Mouse (Mus musculus): ENCODE data around the gene Pcsk5. TPM values are rescaled to one million over a fixed set of nuclear protein-coding genes. Genes with fewer than 3 reads are reported as not detected.
A peak's percentile ranks its signal among the peaks of the same experiment; 100 is the strongest.

The Pcsk5 gene
- polyA plus RNA-seq, 1 experiment from 2014 or later, result 19.9 TPM

GRCm38 (mm10) chr19:17715281-17715955, 122.0 kb downstream of the Pcsk5 start:
- no peak overlapping the region for H3K4me3 ChIP-seq
- H3K9ac ChIP-seq, result no peak overlapping the region
- no peaks in the 10 kb centered on the region; the same call in 1 of the 2 replicates for H3K4me1 ChIP-seq
- 0 out of 2 replicates have a peak, but pooled peaks cover 2% of the 10 kb centered on the region for H3K36me3 ChIP-seq
- no peak overlapping the region for H3K4me2 ChIP-seq
- 65% methylated on average over 9 of the region's 9 CpGs for WGBS
- H3K9me3 ChIP-seq, result no peaks in the 10 kb centered on the region
- no peaks in the 10 kb centered on the region for H3K27me3 ChIP-seq
- no peak overlapping the region for H3K27ac ChIP-seq
- ATAC-seq (ENCODE audit: insufficient number of reproducible peaks, low FRiP score, low TSS enrichment, low read depth), result no peak

- no peak overlapping the region for H3K4me3 ChIP-seq
- H3K4me2 ChIP-seq, result no peak overlapping the region
- H3K9me3 ChIP-seq, result no peaks in the 10 kb centered on the region
- no peak overlapping the region for H3K9ac ChIP-seq
- no peaks in the 10 kb centered on the region for H3K27me3 ChIP-seq
- no peaks in the 10 kb centered on the region for H3K4me1 ChIP-seq
- ATAC-seq (ENCODE audit: insufficient number of reproducible peaks, low FRiP score, low TSS enrichment, low read depth), result no peak
- no peaks in the 10 kb centered on the region for H3K36me3 ChIP-seq
- H3K27ac ChIP-seq, result no peak overlapping the region
- WGBS, result 66% methylated on average over 6 of the region's 6 CpGs
Measured at GRCm38 (mm10) chr19:17691626-17692025, 145.8 kb downstream of the Pcsk5 start.

- Histone ChIP-seq H3K9me3 (no peaks in the 10 kb centered on the region), H3K4me3 (no peak overlapping the region), H3K4me1 (no peaks in the 10 kb centered on the region), H3K27me3 (no peaks in the 10 kb centered on the region), H3K36me3 (0 out of 2 replicates have a peak, but pooled peaks cover 3% of the 10 kb centered on the region), H3K27ac (no peak overlapping the region), H3K9ac (no peak overlapping the region), H3K4me2 (no peak overlapping the region)
- ATAC-seq (ENCODE audit: insufficient number of reproducible peaks, low FRiP score, low TSS enrichment, low read depth), result no peak
- WGBS, result 87% methylated on average over 7 of the region's 7 CpGs
Measured at GRCm38 (mm10) chr19:17678371-17678770, 159.1 kb downstream of the Pcsk5 start.

GRCm38 (mm10) chr19:17662676-17663075, 174.8 kb downstream of the Pcsk5 start:
- no peak overlapping the region for H3K27ac ChIP-seq
- H3K4me3 ChIP-seq, result no peak overlapping the region
- H3K4me2 ChIP-seq, result no peak overlapping the region
- ATAC-seq (ENCODE audit: insufficient number of reproducible peaks, low FRiP score, low TSS enrichment, low read depth), result no peak
- no peaks in the 10 kb centered on the region for H3K36me3 ChIP-seq
- H3K4me1 ChIP-seq, result peaks cover 8% of the 10 kb centered on the region; the same call in 1 of the 2 replicates
- no peak overlapping the region for H3K9ac ChIP-seq
- H3K9me3 ChIP-seq, result no peaks in the 10 kb centered on the region
- H3K27me3 ChIP-seq, result peaks cover 24% of the 10 kb centered on the region; the same call in 1 of the 2 replicates
- WGBS, result 67% methylated on average over 3 of the region's 3 CpGs

GRCm38 (mm10) chr19:17662271-17662670, 175.2 kb downstream of the Pcsk5 start:
- Histone ChIP-seq H3K36me3 (no peaks in the 10 kb centered on the region), H3K4me1 (peaks cover 8% of the 10 kb centered on the region; the same call in 1 of the 2 replicates), H3K9ac (no peak overlapping the region), H3K27ac (no peak overlapping the region), H3K4me2 (no peak overlapping the region), H3K27me3 (peaks cover 27% of the 10 kb centered on the region; the same call in 1 of the 2 replicates), H3K9me3 (no peaks in the 10 kb centered on the region), H3K4me3 (no peak overlapping the region)
- no peak for ATAC-seq (ENCODE audit: insufficient number of reproducible peaks, low FRiP score, low TSS enrichment, low read depth)
- 68% methylated on average over 6 of the region's 6 CpGs for WGBS

GRCm38 (mm10) chr19:17659321-17659720, 178.1 kb downstream of the Pcsk5 start:
- ATAC-seq (ENCODE audit: insufficient number of reproducible peaks, low FRiP score, low TSS enrichment, low read depth), result no peak
- peaks cover 45% of the 10 kb centered on the region for H3K27me3 ChIP-seq
- H3K9me3 ChIP-seq, result no peaks in the 10 kb centered on the region
- no peak overlapping the region for H3K9ac ChIP-seq
- H3K4me3 ChIP-seq, result no peak overlapping the region
- no peak overlapping the region for H3K27ac ChIP-seq
- no peak overlapping the region for H3K4me2 ChIP-seq
- H3K36me3 ChIP-seq, result no peaks in the 10 kb centered on the region
- WGBS, result 26% methylated on average over 3 of the region's 3 CpGs
- H3K4me1 ChIP-seq, result peaks cover 8% of the 10 kb centered on the region; the same call in 1 of the 2 replicates

- Histone ChIP-seq H3K27ac (no peak overlapping the region), H3K36me3 (no peaks in the 10 kb centered on the region), H3K9ac (no peak overlapping the region), H3K4me2 (no peak overlapping the region), H3K27me3 (peaks cover 50% of the 10 kb centered on the region), H3K4me1 (peaks cover 9% of the 10 kb centered on the region), H3K9me3 (no peaks in the 10 kb centered on the region), H3K4me3 (no peak overlapping the region)
- ATAC-seq (ENCODE audit: insufficient number of reproducible peaks, low FRiP score, low TSS enrichment, low read depth), result peak; percentile 55; the same call in 1 of the 2 replicates
- 11% methylated on average over 5 of the region's 5 CpGs for WGBS
Measured at GRCm38 (mm10) chr19:17650831-17651502, 186.5 kb downstream of the Pcsk5 start.

GRCm38 (mm10) chr19:17649967-17650366, 187.5 kb downstream of the Pcsk5 start:
- Histone ChIP-seq H3K27me3 (peaks cover 51% of the 10 kb centered on the region), H3K27ac (no peak overlapping the region), H3K4me2 (no peak overlapping the region), H3K9ac (no peak overlapping the region), H3K4me3 (no peak overlapping the region), H3K4me1 (peaks cover 9% of the 10 kb centered on the region), H3K9me3 (no peaks in the 10 kb centered on the region), H3K36me3 (no peaks in the 10 kb centered on the region)
- 38% methylated on average over 3 of the region's 3 CpGs for WGBS
- 0 out of 2 replicates have a peak, but pooled peaks have one; percentile 35 for ATAC-seq (ENCODE audit: insufficient number of reproducible peaks, low FRiP score, low TSS enrichment, low read depth)

GRCm38 (mm10) chr19:17643128-17643797, 194.2 kb downstream of the Pcsk5 start:
- Histone ChIP-seq H3K9ac (no peak overlapping the region), H3K9me3 (no peaks in the 10 kb centered on the region), H3K4me3 (no peak overlapping the region), H3K4me1 (no peaks in the 10 kb centered on the region), H3K4me2 (no peak overlapping the region), H3K27me3 (peaks cover 29% of the 10 kb centered on the region), H3K27ac (no peak overlapping the region), H3K36me3 (no peaks in the 10 kb centered on the region)
- WGBS, result 59% methylated on average over 3 of the region's 3 CpGs
- ATAC-seq (ENCODE audit: insufficient number of reproducible peaks, low FRiP score, low TSS enrichment, low read depth), result no peak

GRCm38 (mm10) chr19:17635984-17636383, 201.4 kb downstream of the Pcsk5 start:
- Histone ChIP-seq H3K4me2 (no peak overlapping the region), H3K27ac (no peak overlapping the region), H3K4me1 (peaks cover 9% of the 10 kb centered on the region; the same call in 1 of the 2 replicates), H3K4me3 (no peak overlapping the region), H3K36me3 (no peaks in the 10 kb centered on the region), H3K27me3 (peaks cover 12% of the 10 kb centered on the region; the same call in 1 of the 2 replicates), H3K9me3 (no peaks in the 10 kb centered on the region), H3K9ac (no peak overlapping the region)
- 37% methylated on average over 6 of the region's 6 CpGs for WGBS
- 0 out of 2 replicates have a peak, but pooled peaks have one; percentile 48 for ATAC-seq (ENCODE audit: insufficient number of reproducible peaks, low FRiP score, low TSS enrichment, low read depth)

GRCm38 (mm10) chr19:17615646-17616045, 221.8 kb downstream of the Pcsk5 start:
- Histone ChIP-seq H3K27ac (no peak overlapping the region), H3K9ac (no peak overlapping the region), H3K4me2 (no peak overlapping the region), H3K9me3 (no peaks in the 10 kb centered on the region), H3K36me3 (no peaks in the 10 kb centered on the region), H3K27me3 (no peaks in the 10 kb centered on the region), H3K4me1 (peaks cover 2% of the 10 kb centered on the region; the same call in 1 of the 2 replicates), H3K4me3 (no peak overlapping the region)
- ATAC-seq (ENCODE audit: insufficient number of reproducible peaks, low FRiP score, low TSS enrichment, low read depth), result no peak
- 24% methylated on average over 4 of the region's 4 CpGs for WGBS

- Histone ChIP-seq H3K4me2 (no peak overlapping the region), H3K27ac (no peak overlapping the region), H3K9me3 (no peaks in the 10 kb centered on the region), H3K9ac (no peak overlapping the region), H3K4me3 (no peak overlapping the region), H3K4me1 (no peaks in the 10 kb centered on the region), H3K36me3 (no peaks in the 10 kb centered on the region), H3K27me3 (no peaks in the 10 kb centered on the region)
- no peak for ATAC-seq (ENCODE audit: insufficient number of reproducible peaks, low FRiP score, low TSS enrichment, low read depth)
- WGBS, result 37% methylated on average over 1 of the region's 1 CpGs
Measured at GRCm38 (mm10) chr19:17606510-17606909, 230.9 kb downstream of the Pcsk5 start.
